Mouse (Mus musculus): ENCODE results near the gene Noto. TPM values are rescaled to one million over a fixed set of nuclear protein-coding genes. Genes with fewer than 3 reads are reported as not detected.
A peak's percentile ranks its signal among the peaks of the same experiment; 100 is the strongest.

The Noto gene
- total RNA-seq, 2 experiments from 2014 or later, result not detected

DNA sequence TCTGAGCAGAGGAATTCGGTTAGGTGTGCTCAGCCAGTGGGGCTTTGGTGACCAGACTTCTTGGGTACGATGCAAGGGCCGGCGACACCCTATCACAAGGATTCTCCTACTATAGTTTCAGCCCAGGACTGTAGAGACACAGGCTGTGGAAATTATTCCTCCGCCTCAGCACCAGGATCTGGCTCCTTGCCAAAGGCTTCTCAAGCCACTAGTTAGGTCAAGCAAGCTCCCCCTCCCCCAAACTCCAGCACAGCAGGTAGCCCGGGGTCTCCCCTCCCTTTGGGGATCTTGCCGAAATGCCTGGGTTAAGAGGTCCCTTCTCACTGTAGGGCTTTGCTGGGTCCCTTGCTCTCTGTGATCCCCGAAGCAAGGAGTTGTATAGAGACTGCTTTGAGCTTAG, 48.3 kb downstream of the Noto start:
- ATAC-seq (ENCODE audit: poor library complexity, severe bottlenecking), result no peak

DNA sequence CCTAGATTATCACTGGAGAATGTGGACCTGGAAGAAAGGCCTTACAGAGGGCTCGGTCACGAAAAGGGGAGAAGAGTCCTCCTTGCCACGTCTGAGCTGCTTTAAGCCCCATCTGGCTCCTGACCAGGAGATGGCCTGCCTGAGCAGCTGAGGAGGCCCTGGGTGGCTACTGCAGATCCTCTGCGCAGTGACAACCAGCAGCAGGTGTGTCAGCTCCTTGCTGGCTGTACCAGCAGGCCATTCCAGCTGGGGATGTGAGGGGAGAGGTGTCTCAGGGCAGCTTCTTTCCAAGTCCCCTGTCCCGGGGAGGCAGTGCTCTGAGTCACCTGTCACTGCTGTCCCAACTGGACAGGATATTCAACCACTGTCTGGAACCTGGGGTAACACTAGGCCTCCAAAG, 48.9 kb downstream of the Noto start:
- ATAC-seq (ENCODE audit: poor library complexity, severe bottlenecking), result no peak

DNA sequence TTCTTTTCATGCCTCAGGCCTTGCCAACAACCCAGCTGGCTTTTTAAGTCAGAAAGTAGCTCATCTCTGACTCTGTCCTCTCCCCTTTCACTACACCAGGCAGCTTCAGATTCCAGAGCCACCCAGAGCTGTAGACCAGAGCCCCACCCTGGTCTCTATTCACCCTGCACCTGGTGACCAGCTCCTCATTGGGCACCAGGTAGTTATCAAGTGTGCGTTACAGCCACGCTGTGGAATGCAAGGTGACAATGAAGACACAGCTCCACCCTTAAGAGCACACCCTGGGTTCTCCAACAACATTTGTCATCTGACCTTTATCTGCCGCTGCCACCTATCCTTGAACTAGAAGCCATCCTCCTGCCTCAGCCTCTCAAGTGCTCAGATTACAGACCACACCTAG, 51.9 kb downstream of the Noto start:
- ATAC-seq (ENCODE audit: poor library complexity, severe bottlenecking), result no peak

DNA sequence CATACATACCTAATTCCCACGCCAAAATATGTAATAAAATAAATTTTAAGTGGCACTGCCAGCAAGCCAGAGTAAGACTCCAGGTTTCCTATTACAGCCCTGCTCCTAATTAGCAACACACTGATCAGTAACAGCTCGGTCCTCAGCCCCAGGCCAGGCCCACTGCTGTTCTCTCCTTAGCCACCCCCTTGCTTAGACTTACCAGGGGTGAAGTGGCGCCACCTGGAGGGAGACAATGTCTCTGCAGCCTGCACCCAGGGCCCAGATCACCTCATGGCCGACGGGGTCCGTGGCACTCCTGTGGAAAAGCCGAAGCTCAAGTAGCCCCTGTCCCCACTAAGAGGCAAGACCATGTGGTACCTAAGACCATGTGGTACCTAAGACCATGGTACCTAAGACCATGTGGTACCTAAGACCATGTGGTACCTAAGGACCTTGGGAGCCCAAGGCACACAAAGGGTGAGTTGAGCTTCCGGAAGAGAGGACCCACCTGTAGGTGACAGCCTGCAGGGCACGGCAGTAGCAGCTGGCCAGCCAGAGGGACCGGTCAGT, 53.8 kb downstream of the Noto start:
- ATAC-seq (ENCODE audit: poor library complexity, severe bottlenecking), result peak; percentile 64

DNA sequence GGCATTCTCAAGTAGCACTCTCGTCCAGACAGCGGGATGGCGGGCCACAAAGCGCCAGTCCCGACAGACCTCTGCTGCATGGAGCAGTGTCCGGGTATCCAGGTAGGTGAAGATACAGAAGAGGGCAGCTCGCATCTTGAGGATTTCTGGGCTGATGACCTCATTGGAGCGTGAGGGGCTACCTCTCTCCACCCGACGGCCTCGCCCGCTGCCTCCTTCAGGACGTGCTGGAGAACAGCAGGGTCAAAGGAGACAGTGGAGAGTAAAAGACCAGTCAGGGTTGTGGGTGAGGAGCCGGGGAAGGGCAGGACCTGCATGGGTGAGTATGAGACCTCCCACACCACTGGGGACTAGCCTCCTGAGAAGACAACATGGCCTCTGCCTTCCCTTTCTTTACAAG, 54.7 kb downstream of the Noto start:
- ATAC-seq (ENCODE audit: poor library complexity, severe bottlenecking), result no peak

Other genes starting within 250 kb of the Noto start
- not detected in 2 replicates for gene Emx1, start 236.4 kb upstream of the Noto start, total RNA-seq (2015)
- not detected in 2 replicates for gene Emx1, start 236.4 kb upstream of the Noto start, total RNA-seq (2017)
- 6.5 and 8.4 TPM in 2 replicates for gene Sfxn5, start 90.5 kb upstream of the Noto start, total RNA-seq (2015)
- gene Sfxn5, start 90.5 kb upstream of the Noto start, total RNA-seq (2017), result 8.4 and 13.4 TPM in 2 replicates
- gene Rab11fip5, start 49.3 kb upstream of the Noto start, total RNA-seq (2015), result 5.2 and 6.9 TPM in 2 replicates
- 5.8 and 6.3 TPM in 2 replicates for gene Rab11fip5, start 49.3 kb upstream of the Noto start, total RNA-seq (2017)
- gene Smyd5, start 8.1 kb downstream of the Noto start, total RNA-seq (2015), result 7.2 and 8.3 TPM in 2 replicates
- 10.0 and 11.2 TPM in 2 replicates for gene Smyd5, start 8.1 kb downstream of the Noto start, total RNA-seq (2017)
- 172 and 178 TPM in 2 replicates for gene Cct7, start 27.6 kb downstream of the Noto start, total RNA-seq (2015)
- 167 and 192 TPM in 2 replicates for gene Cct7, start 27.6 kb downstream of the Noto start, total RNA-seq (2017)
- 24.3 and 26.6 TPM in 2 replicates for gene Pradc1, start 28.1 kb downstream of the Noto start, total RNA-seq (2015)
- gene Pradc1, start 28.1 kb downstream of the Noto start, total RNA-seq (2017), result 7.2 and 8.7 TPM in 2 replicates
- not detected in 2 replicates for gene Fbxo41, start 79.1 kb downstream of the Noto start, total RNA-seq (2015)
- gene Fbxo41, start 79.1 kb downstream of the Noto start, total RNA-seq (2017), result not detected in 2 replicates
- not detected in 2 replicates for gene Egr4, start 89.7 kb downstream of the Noto start, total RNA-seq (2015)
- not detected in 2 replicates for gene Egr4, start 89.7 kb downstream of the Noto start, total RNA-seq (2017)
- 14.0 and 14.2 TPM in 2 replicates for gene Alms1, start 163.6 kb downstream of the Noto start, total RNA-seq (2015)
- gene Alms1, start 163.6 kb downstream of the Noto start, total RNA-seq (2017), result 11.4 and 12.1 TPM in 2 replicates